19 mouse cellular contexts compared by ENCODE assay signal in the genomic region with DNA sequence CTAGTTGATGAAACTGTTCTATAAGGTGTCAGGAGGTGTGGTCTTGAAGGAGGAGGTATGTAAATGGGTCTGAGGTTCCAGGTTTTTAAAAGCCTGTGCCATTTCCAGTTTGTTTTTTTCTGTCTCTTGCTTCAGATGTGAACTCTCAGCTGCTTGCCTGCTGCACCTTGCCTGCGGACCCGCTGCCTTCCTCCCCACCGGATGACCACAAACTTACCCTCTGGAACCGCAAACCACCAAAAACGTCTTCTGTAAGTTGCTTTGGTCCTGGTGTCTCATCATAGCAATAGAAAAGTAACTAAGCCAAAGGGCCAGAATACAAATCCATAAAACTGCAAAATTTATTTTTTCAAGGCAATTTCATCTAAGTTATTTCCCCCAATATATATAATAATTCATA.
"Had no signal": no experiment of that assay in that cellular context is flagged by ENCODE, and none has a peak within 500 bp of the region (broad histone marks: within the 10 kb centered on the region; RNA-seq: fewer than 3 reads in every experiment).

No protein-coding gene starts in this region.

- H3K4me3 ChIP-seq: kidney, embryonic 15.5 days; limb, embryonic 12.5 days; limb, embryonic 15.5 days; midbrain, embryonic 12.5 days; midbrain, embryonic 15.5 days; myocyte had no signal

- H3K4me2 ChIP-seq: kidney, embryonic 15.5 days; limb, embryonic 12.5 days; limb, embryonic 15.5 days; liver, embryonic 11.5 days; lung, embryonic 14.5 days; midbrain, embryonic 12.5 days; midbrain, embryonic 15.5 days had no signal

- ATAC-seq: liver, postnatal 0 days; lung, postnatal 0 days; midbrain, embryonic 15.5 days had no signal

- DNase-seq: kidney, adult 11 months; kidney, adult 8-10 months; kidney, postnatal 10 days; kidney, postnatal 36 days; layer of hippocampus, postnatal 36 days; left cerebral cortex, postnatal 4 days; liver, postnatal 0 days; lung, embryonic 14.5 days had no signal

- H3K4me1 ChIP-seq: kidney, embryonic 15.5 days; limb, embryonic 15.5 days; midbrain, embryonic 15.5 days had no signal

- H3K27ac ChIP-seq: kidney, embryonic 15.5 days; limb, embryonic 12.5 days; limb, embryonic 15.5 days; liver, embryonic 14.5 days; macrophage; midbrain, embryonic 12.5 days; midbrain, embryonic 15.5 days; stomach, postnatal 0 days had no signal

- H3K36me3 ChIP-seq: kidney, embryonic 15.5 days; limb, embryonic 12.5 days; limb, embryonic 15.5 days; midbrain, embryonic 12.5 days; midbrain, embryonic 15.5 days had no signal

- H3K27me3 ChIP-seq: kidney, embryonic 15.5 days; limb, embryonic 12.5 days; limb, embryonic 15.5 days; midbrain, embryonic 12.5 days; midbrain, embryonic 15.5 days had no signal

- H3K9me3 ChIP-seq: kidney, embryonic 15.5 days; limb, embryonic 12.5 days; limb, embryonic 15.5 days; midbrain, embryonic 12.5 days; midbrain, embryonic 15.5 days had no signal

- H3K9ac ChIP-seq: kidney, embryonic 15.5 days; limb, embryonic 12.5 days; limb, embryonic 15.5 days; liver, embryonic 14.5 days; liver, postnatal 0 days; lung, embryonic 14.5 days; midbrain, embryonic 12.5 days; midbrain, embryonic 15.5 days had no signal
